Mouse (Mus musculus) G1E (cell line): ENCODE measurements at regions not wholly inside any gene's neighbourhood (a gene's known extent, or its start where the extent isn't known, plus 50 kb on each side); places are given as distances from the start of the nearest gene placed in this dataset.

Experiments
- CTCF ChIP-seq: IDR thresholded peaks from 2 replicates; pipeline ENCODE4 v1.5.1; 2012; ENCODE audit warnings: low read depth, low read length, inconsistent platforms, mixed read lengths
- GATA1 ChIP-seq: IDR thresholded peaks from 2 replicates; pipeline ENCODE4 v1.6.1; 2012; ENCODE audit warnings: borderline replicate concordance, low read length, inconsistent platforms, mixed read lengths
- TAL1 ChIP-seq: conservative IDR thresholded peaks from 2 replicates; pipeline ENCODE4 v1.6.1; 2012; ENCODE audit warnings: low read depth, low read length, inconsistent platforms, mixed read lengths

GRCm38 (mm10) chr7:135792918-135793317 lies 76.8 kb upstream of the Mki67 start:
- TF ChIP-seq CTCF (peak; percentile 51), GATA1 (no peak), TAL1 (no peak)
